Mouse (Mus musculus) G1E-ER4 (cell line): Measurements from ENCODE around the gene Syt13. TPM values are rescaled to one million over a fixed set of nuclear protein-coding genes. Genes with fewer than 3 reads are reported as not detected.

Experiments
- GATA1 ChIP-seq: IDR thresholded peaks from one replicate; pipeline ENCODE4 v1.8.0; 2012; ENCODE audit warnings: low read length, inconsistent platforms
- polyA plus RNA-seq: library from polyadenylated mRNA; stranded (reverse); fragments of >175 nt; gene quantifications from 2 replicates; pipeline ENCODE4 v1.2.3, GENCODE M21; 2012

Gene Syt13
- polyA plus RNA-seq, 1 experiment: not detected

DNA sequence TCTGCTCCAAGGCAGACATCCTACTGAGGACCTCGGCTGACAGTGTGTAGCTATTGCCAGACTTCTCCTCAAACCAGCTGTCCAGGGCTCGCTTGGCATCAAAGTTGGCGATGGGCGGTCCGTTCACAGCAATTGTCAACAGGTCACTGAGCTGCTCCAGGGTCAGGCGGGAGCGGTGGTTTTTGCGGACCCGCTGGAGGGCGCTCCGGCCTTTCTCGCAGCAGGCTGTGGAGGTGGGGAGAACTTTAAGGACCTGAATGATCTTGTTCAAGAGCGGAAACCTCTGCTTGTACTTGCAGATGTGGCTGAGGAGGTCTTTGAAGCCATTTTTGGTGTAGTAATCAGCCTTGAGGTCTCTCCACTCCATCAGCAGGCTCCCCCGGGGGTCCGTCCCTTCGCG lies 57.2 kb downstream of the Syt13 start:
- TF ChIP-seq GATA1: no peak

DNA sequence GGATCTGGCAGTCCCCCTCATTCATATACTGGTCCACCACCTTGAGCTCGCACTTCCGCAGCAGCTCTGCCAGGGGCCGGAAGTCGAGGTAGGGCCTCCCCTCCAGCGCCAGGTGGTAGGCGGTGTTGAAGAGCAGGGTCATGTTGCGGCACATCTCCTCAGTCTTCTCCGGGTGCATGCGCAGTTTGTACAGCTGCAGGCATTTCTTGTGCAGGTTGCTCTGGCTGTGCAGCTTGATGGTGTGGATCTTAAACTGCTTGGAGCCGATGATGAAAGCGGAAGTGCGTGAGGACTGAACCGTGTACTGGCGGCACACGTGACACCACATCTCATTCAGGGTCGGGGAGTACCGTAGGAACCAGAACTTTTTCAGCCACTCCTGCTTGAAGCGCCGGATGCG lies 58.7 kb downstream of the Syt13 start:
- TF ChIP-seq GATA1: no peak

DNA sequence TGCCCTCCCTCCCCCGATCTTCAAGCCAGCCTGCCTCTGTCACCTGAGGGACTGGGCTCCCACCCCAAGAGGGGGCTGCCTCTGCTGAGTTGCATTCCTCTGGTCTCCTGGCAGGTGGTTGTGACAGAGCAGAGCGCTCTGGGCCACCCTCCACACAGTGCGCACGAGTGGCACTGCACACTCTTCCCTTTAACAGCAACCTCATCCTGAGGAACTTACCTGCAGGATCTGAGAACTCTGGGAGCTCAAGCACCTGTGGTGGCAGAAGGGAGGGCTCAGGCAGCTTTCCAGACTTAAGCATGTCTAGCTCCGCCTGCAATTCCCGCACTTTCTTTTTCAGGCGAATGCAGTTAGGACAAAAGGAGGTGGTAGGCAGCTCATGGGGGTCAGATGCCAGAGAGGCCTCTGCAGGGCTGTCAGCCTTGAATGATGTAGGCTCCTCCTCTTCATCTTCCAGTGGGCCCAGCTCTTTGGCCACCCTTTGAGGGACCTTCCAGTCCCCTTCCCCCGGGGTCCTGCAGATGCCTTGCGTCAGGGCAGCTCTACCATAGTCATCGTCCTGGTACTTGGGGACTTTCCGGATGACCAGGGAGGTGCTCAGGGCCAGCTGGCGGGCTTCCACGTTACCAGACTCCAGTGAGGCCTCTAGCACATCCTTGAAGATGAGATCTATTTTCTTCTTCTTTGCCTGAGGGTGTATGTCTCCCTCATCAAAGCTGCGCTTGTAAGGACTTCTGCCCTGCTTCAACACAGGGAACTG lies 60.3 kb downstream of the Syt13 start:
- TF ChIP-seq GATA1: no peak

DNA sequence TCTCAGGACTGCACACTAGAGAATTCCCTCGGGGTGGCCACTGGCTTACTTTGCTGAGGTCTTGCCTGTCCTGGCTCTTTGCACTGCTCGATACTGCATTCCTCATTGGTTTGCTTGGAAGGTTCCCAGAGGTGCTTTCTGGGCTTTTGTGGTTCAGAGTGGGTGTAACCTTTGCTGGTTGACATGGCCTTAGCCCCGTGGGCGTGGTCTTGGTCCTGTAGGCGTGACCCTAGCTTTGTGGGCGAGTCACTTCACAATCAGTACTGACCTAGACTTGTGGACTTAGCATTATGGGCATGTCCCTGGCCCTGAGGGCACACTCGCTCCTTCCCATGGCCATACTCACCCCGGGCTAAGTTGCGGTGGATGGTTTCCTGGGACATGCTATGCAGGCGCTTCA lies 65.3 kb downstream of the Syt13 start:
- no peak for TF ChIP-seq GATA1

DNA sequence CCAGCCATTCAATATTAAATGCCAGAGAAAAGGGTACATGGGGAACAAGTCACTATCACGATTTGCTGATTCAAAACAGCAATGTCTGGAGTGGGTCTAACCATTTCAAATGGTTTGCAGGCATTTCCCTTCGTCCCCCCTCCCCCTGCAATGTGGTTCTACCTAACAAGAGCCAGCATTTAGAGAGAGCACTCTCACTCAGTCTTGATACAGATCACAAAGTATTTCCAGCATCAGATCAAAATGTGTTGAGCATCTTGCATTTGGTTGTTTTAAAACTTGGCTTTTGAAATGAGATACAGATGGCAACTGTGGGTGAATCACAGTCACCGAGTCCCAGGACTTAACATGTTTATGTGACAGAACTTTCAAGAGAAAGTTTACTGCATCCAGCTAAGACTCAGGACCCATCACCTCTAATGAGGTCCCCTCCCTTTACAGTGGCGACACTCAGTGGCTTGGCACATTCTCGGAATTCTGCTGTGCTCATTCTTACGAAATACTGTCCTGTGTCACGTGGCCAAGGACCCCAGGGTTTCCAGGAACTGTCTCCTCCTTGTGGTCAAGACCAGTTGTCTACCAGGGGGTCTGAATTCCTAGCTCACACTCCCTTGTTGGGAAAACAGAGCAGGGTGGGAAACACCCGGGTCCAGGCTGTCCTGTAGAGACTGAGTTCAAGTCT lies 67.8 kb downstream of the Syt13 start:
- TF ChIP-seq GATA1: no peak

DNA sequence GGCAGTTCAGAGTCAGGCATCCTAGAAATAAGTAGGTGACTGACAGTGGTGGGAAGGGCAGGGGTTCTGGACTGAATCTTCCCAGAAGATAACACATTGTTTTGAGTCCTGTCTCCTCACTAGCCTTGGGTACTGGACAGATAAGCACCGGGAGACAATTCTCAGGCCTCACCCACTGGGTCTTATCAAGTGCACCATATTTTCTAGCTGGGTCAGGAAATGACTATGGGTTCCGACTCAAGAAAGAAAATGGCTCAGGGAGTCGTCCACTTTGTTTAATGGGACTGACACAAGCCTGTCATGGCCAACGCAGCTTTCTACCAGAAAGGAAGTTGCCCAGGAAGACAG lies 68.3 kb downstream of the Syt13 start:
- peak; percentile 98 for TF ChIP-seq GATA1

DNA sequence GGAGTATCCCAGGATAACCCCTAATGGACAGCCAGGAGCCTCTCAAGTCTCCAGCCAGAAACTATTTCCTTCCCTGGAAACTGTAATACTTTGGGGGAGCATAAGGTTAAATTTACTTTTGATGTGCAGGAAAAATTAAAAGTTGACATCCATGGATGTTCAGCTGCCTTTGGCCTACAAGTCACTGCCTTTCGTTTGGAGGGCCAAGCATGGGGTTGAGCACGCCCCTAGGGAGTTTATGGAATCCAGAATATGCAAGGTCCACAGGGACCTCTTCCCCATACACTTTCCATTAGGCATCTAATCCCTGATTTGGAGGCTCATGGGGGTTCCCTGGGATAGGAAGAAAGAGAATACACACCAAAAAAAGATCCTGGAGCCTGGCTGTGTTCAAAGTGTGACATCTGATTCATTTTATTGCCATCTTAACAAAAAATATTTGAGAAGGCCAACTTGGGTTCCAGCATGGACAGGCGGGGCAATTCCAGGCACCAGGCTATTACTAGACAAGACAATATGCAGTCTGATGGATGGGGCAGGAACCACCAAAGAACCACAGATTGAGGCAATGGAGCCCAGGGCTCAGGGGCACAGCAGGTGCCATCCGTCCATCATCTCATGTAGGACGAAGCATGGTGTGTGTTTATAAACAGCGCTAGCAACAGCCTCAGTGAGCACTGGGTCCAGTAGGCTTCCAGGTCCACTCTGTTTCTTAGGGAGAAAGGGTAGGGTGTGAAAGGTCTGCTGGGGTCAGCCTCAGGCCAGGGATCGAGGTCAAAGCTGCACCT lies 69.6 kb downstream of the Syt13 start:
- TF ChIP-seq GATA1: no peak

DNA sequence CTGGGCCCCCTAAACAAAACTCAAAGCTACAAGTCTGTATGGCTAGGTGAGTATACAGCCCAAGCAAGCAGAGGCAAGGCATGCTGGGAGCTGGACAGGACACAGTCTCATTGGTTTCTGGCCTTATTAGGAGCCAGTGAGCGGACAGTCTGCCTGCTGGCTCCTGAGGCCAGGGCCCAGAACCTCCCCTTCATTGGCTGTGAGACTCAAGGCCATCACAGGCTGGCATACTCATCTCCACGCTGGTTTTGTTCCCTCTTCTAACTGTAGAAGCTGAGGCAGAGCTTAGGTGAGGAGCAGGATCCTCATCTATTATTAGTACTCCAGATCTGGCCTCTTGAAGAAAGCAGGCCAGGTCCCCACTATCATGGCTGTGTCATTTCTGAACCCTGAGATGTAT lies 70.3 kb downstream of the Syt13 start:
- no peak for TF ChIP-seq GATA1

DNA sequence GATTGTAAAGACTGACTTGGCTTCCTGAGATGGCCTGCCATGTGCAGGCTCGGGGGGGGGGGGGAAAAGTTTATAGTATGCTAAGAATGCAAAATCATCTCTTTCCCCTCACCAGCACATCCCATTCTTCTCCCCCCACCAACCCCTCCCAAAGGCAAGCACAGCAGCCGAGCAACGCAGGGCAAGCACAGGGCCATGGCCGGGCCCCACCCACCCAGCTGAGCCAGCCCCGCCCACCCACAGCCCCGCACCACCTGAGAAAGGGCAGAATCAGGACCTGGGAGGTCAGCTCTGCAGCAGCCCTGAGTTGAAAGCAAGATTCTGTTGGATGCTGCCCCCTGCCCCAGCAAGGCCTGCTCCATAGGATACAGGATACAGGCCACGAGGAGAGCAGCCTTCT lies 70.7 kb downstream of the Syt13 start:
- TF ChIP-seq GATA1: no peak

DNA sequence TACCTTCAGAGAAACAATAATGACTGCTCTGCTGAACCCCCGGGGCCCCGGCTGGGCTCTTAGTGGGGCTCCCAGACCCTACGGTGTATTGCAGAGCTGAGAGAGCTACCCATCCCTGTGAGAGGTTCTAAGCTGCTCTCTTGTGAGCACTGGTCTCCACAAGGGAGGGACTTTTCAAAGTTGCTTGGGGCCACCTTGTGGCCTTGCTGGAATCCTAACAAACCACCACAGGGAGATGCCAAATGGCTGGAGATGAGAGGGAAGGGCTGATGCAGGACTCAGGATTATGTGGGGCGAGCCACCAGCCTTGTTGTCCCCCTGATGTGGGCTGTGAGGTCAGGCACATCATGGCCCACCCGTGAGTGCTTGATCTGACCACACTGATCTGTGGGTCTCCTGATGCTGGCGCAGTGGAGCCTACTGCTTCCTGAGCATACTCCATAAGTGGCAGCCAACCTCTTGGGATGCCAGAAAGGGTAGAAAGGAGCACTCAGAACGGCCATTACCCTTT lies 72.3 kb downstream of the Syt13 start:
- no peak for TF ChIP-seq GATA1

DNA sequence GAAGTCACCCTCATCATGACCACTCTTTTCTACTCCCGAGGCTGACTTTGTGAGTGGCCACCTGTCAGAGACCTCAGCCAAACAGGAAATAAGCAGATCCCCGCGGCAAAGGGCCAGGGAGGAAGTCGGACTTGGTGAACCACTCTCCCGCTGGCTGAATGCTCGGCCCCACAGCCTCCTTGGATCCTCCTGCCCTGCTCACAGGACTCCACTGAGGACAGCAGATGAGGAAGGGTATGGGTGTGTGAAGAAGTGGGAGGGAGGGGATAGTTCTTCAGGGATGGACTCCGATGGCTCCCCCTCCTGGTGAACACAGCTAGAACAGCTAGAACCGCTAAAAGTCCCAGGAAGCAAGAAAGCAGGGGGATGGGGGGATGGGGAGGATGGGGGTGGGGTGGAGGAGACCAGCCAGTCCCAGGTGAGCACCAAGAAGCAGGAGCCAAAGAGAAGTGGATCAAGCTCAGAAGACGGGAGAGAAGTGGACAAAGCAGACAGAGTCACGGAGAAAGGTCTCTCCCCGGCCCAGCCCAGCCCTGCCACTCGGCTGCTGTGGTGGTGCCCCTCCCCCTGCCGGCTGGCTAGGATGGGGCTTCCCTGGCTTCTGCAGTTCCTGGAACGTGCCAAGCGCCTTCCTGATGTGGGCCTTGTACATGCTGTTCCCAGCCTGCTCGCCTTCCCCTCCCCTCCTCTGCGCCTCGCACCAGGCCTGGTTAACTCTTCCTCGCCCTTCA lies 73.2 kb downstream of the Syt13 start:
- no peak for TF ChIP-seq GATA1

DNA sequence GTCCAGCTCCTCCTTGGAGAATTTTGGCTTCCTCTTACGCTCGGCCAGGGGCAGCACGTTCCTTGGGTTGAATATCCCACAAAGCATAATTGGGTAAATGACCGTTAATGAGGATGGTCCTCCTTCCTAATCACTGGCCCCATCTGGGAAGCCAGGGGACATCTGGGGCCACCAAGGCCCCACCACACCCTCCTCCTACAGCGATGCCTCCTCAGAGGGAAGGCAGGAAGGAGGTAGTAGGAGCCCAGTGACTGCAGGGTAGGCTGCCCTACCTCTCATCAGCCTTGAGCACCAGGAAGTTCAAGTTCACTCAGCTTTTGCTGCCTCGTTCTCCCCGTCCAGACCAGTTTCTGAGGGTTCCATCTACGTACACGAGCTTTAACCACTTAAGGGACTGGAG lies 74.7 kb downstream of the Syt13 start:
- no peak for TF ChIP-seq GATA1

DNA sequence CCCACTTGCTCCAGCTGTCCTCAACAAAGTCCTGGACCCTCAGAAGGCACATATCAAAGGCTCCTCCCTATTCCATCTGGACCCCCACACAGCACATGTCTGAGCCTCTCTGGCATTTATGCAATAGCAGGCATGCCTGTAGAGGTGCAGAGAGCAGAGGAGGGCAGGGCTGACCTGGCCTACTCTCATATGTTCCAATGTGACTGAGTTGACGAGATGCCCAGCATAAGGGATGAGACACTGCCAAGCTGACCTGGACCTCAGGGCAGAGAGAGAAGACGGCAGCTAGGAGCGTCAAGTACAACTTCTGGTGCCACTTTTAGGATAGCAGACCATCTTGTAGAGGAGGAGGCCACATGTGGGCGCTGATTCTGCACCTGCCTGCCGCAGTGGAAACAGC lies 77.1 kb downstream of the Syt13 start:
- no peak for TF ChIP-seq GATA1

DNA sequence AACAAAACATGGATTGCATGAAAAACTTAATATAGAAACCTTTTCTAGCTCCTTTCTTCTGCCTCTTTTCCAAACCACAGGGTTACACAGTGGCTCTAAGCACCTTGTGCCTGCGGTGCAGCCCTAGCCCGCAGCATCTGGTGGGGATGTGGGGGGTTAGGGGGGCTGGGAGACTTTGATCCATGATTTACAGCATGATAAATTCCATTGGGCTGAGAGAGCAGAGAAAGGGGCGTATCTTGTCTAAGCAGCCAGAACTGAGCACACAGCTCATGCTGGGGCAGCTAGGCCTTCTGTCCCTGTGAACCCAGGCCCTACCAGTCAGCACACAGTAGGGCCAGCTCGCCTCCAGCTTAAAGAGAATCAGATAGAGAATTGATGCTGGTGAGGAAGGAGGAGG lies 90.1 kb downstream of the Syt13 start:
- TF ChIP-seq GATA1: no peak

Other genes with a start within 250 kb of the Syt13 start
- gene Prdm11, start 131.1 kb downstream of the Syt13 start, polyA plus RNA-seq: 59.0 and 68.8 TPM in 2 replicates